Mouse (Mus musculus): ENCODE measurements around the gene Ankrd52.
A peak's percentile ranks its signal among the peaks of the same experiment; 100 is the strongest.
"Not testable (repeated sequence)": the region's sequence is repeated elsewhere in the genome, so short reads cannot be mapped to it uniquely, and the experiment has no call there.

Ankrd52 gene

GRCm38 (mm10) chr10:128376455-128377211 is at the start of gene Ankrd52:
TSS of gene Ankrd52 (plus strand) at chr10:128377115.
- DNase-seq (ENCODE audit: low spot score in 2 of 2) = peak; percentile 80

GRCm38 (mm10) chr10:128327610-128328009 is 49.3 kb upstream of the Ankrd52 start:
- DNase-seq (ENCODE audit: low spot score in 2 of 2) = no peak

- not testable (repeated sequence) for DNase-seq (ENCODE audit: low spot score in 2 of 2)
These were observed 44.3 kb upstream of the Ankrd52 start for GRCm38 (mm10) chr10:128332358-128333249.

GRCm38 (mm10) chr10:128335582-128335981 is 41.3 kb upstream of the Ankrd52 start:
- DNase-seq (ENCODE audit: low spot score in 2 of 2) = peak; percentile 61 to 67

- DNase-seq (ENCODE audit: low spot score in 2 of 2) = no peak
These were observed 40.7 kb upstream of the Ankrd52 start for GRCm38 (mm10) chr10:128336195-128336594.

- no peak for DNase-seq (ENCODE audit: low spot score in 2 of 2)
These were observed 40.3 kb upstream of the Ankrd52 start for GRCm38 (mm10) chr10:128336597-128336996.

- DNase-seq (ENCODE audit: low spot score in 2 of 2) = peak; percentile 94
These were observed 39.4 kb upstream of the Ankrd52 start, which contains the start of gene Cs for GRCm38 (mm10) chr10:128337306-128338181. TSS of gene Cs (plus strand) at chr10:128337734.

GRCm38 (mm10) chr10:128338415-128338814 is 38.5 kb upstream of the Ankrd52 start:
- no peak for DNase-seq (ENCODE audit: low spot score in 2 of 2)

GRCm38 (mm10) chr10:128338948-128339347 is 38.0 kb upstream of the Ankrd52 start:
- DNase-seq (ENCODE audit: low spot score in 2 of 2) = no peak

GRCm38 (mm10) chr10:128340257-128340656 is 36.7 kb upstream of the Ankrd52 start:
- DNase-seq (ENCODE audit: low spot score in 2 of 2) = no peak

- no peak for DNase-seq (ENCODE audit: low spot score in 2 of 2)
These were observed 33.5 kb upstream of the Ankrd52 start for GRCm38 (mm10) chr10:128343436-128343835.

GRCm38 (mm10) chr10:128344568-128345275 is 32.2 kb upstream of the Ankrd52 start:
- DNase-seq (ENCODE audit: low spot score in 2 of 2) = peak; percentile 66 to 74

GRCm38 (mm10) chr10:128347541-128347940 is 29.4 kb upstream of the Ankrd52 start:
- no peak for DNase-seq (ENCODE audit: low spot score in 2 of 2)

- DNase-seq (ENCODE audit: low spot score in 2 of 2) = peak; percentile 36 to 66
These were observed 18.1 kb upstream of the Ankrd52 start for GRCm38 (mm10) chr10:128358796-128359195.

GRCm38 (mm10) chr10:128359226-128359625 is 17.7 kb upstream of the Ankrd52 start:
- DNase-seq (ENCODE audit: low spot score in 2 of 2) = no peak

- DNase-seq (ENCODE audit: low spot score in 2 of 2) = no peak
These were observed 15.1 kb upstream of the Ankrd52 start for GRCm38 (mm10) chr10:128361836-128362235.

GRCm38 (mm10) chr10:128362568-128362967 is 14.3 kb upstream of the Ankrd52 start:
- DNase-seq (ENCODE audit: low spot score in 2 of 2) = peak in 1 of 2 experiments; percentile 43

GRCm38 (mm10) chr10:128367899-128368401 is 9.0 kb upstream of the Ankrd52 start:
- no peak for DNase-seq (ENCODE audit: low spot score in 2 of 2)

GRCm38 (mm10) chr10:128368402-128369217 is 8.3 kb upstream of the Ankrd52 start, which contains the start of gene Coq10a:
TSS of gene Coq10a (minus strand) at chr10:128368997.
- peak; percentile 94 to 95 for DNase-seq (ENCODE audit: low spot score in 2 of 2)

- DNase-seq (ENCODE audit: low spot score in 2 of 2) = no peak
These were observed 7.7 kb upstream of the Ankrd52 start for GRCm38 (mm10) chr10:128369218-128369543.

Data from frontal cortex, postnatal 36 days (tissue).